Mouse (Mus musculus) hindbrain, embryonic 16.5 days (tissue): Measurements from ENCODE around the gene Aldh3b3. TPM values are rescaled to one million over a fixed set of nuclear protein-coding genes. Genes with fewer than 3 reads are reported as not detected.

Experiments used
- ATAC-seq: fragments of 200-750 bp; cut with Nextera tagmentation; 2 replicates; pipeline ENCODE4 v1.8.0; 2017; ENCODE audit warnings: moderate TSS enrichment, moderate library complexity
- H3K27ac ChIP-seq: fragments of 300-500 bp; sonication (generic); 2 replicates; pipeline ENCODE4 v1.5.1; 2014; ENCODE audit warnings: low read depth, mild to moderate bottlenecking, control low read depth, low read length, moderate library complexity
- H3K27me3 ChIP-seq: fragments of 300-500 bp; sonication (generic); replicated peaks from 2 replicates; pipeline ENCODE4 v1.6.1; 2014; ENCODE audit warnings: low read length; ENCODE audit not compliant: control insufficient read depth, insufficient read depth
- H3K36me3 ChIP-seq: fragments of 300-500 bp; sonication (generic); 2 replicates; pipeline ENCODE4 v1.6.1; 2014; ENCODE audit warnings: mild to moderate bottlenecking, low read length, moderate library complexity, mixed read lengths; ENCODE audit not compliant: control insufficient read depth, insufficient read depth
- H3K4me1 ChIP-seq: fragments of 300-500 bp; sonication (generic); 2 replicates; pipeline ENCODE4 v1.6.1; 2014; ENCODE audit warnings: low read depth, low read length; ENCODE audit not compliant: control insufficient read depth, insufficient read depth
- H3K4me2 ChIP-seq: fragments of 300-500 bp; sonication (generic); 2 replicates; pipeline ENCODE4 v1.6.1; 2014; ENCODE audit warnings: mild to moderate bottlenecking, low read length, control low read depth, moderate library complexity
- H3K4me3 ChIP-seq: fragments of 300-500 bp; sonication (generic); 2 replicates; pipeline ENCODE4 v1.5.1; 2014; ENCODE audit warnings: mild to moderate bottlenecking, low read length, control low read depth, moderate library complexity
- H3K9ac ChIP-seq: fragments of 300-500 bp; sonication (generic); 2 replicates; pipeline ENCODE4 v1.6.1; 2014; ENCODE audit warnings: low read depth, mild to moderate bottlenecking, control low read depth, low read length, moderate library complexity
- H3K9me3 ChIP-seq: fragments of 300-500 bp; sonication (generic); 2 replicates; pipeline ENCODE4 v1.6.1; 2014; ENCODE audit warnings: mild to moderate bottlenecking, low read length, moderate library complexity; ENCODE audit not compliant: control insufficient read depth
- WGBS: fragments of 180-500 bp; shearing (Covaris S2); extraction: QIAGEN DNeasy Blood & Tissue Kit; methylation state at CpG from one replicate; pipeline ENCODE4 v1.1.7; 2014; 5-methylcytosine and 5-hydroxymethylcytosine counted together
- polyA plus RNA-seq: library from polyadenylated mRNA; unstranded; fragments of >200 nt; fragmentation: Nextera tagmentation; extraction: Ambion mirVana; gene quantifications from 2 replicates; pipeline ENCODE4 v1.2.1, GENCODE M21; 2015

Aldh3b3 gene
- polyA plus RNA-seq, 1 experiment from 2014 or later, result not detected

DNA sequence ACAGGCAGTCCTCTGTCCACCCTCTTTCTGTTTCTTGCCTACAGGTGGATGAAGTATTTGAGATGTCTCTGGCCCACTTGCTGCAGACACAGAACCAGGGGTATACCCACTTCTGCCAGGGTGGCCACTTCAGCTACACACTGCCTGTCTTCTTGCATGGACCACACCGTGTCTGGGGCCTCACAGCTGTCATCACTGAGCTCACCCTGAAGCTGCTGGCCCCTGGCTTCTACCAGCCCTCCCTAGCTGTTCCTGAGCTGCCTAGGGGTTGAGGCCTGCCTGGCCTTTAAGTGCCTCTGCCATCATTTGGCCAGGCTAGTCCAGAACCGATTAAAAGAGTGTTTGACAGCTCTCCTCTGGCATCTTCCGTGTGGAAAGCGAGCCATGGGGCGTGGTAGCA lies 43.3 kb downstream of the Aldh3b3 start:
- Histone ChIP-seq H3K4me3 (no peak overlapping the region), H3K9me3 (no peaks in the 10 kb centered on the region), H3K4me1 (peaks cover 9% of the 10 kb centered on the region), H3K36me3 (peaks cover 6% of the 10 kb centered on the region; the same call in 1 of the 2 replicates), H3K4me2 (no peak overlapping the region), H3K27ac (no peak overlapping the region; the same call in 1 of the 2 replicates), H3K27me3 (no peaks in the 10 kb centered on the region), H3K9ac (no peak overlapping the region)
- no peak for ATAC-seq
- 93% methylated on average over 5 of the region's 5 CpGs for WGBS

DNA sequence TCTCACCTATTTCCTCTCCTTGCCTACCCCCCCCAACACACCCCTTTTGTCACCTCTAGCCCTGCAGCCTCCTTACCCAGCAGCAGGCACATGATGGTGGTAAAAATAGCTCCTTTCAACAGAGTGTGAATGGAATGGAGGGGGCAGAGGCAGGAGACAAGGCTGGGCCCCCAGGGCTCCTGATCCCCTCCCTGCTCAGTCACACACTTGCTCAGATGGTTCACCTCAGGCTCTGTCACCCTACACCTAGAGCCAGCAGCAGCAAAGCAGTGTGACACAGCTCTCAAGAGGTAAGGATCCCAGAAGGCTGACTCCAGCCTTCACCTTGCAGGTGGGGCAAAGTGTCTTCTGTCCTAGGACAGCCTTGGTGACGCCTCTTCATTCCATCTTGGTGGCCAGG lies 44.7 kb downstream of the Aldh3b3 start, which contains the start of gene Doc2g:
TSS of gene Doc2g (plus strand) at position 202 of the 400 bp plus-strand sequence.
- no peak within 1 kb of the TSS for H3K9ac ChIP-seq
- peaks cover 9% of the 10 kb centered on the region for H3K4me1 ChIP-seq
- H3K36me3 ChIP-seq, result peaks cover 9% of the 10 kb centered on the region
- no peaks in the 10 kb centered on the region for H3K27me3 ChIP-seq
- H3K9me3 ChIP-seq, result no peaks in the 10 kb centered on the region
- H3K27ac ChIP-seq, result no peak within 1 kb of the TSS
- no peak within 1 kb of the TSS for H3K4me2 ChIP-seq
- no peak for ATAC-seq
- no peak within 1 kb of the TSS for H3K4me3 ChIP-seq
- 90% methylated on average over 1 of the region's 1 CpGs for WGBS

DNA sequence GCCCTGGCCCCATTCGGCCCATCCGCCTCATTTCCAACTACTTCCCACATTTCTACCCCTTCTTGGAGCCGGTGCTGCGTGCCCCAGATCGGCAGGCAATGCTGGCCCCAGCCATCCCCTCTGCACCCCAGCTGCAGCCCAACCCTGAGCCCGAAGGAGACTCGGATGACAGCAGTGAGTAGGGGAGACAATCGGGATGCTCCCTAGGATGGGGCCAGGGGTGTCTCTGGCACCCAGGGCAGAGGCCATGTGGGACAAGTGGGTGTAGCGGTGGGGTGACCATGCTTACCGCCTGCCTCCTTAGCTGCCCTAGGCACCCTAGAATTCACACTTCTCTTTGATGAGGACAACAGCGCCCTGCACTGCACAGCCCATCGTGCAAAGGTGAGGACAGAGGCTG lies 45.2 kb downstream of the Aldh3b3 start:
- Histone ChIP-seq H3K4me1 (peaks cover 9% of the 10 kb centered on the region), H3K9me3 (no peaks in the 10 kb centered on the region)
- no peak for ATAC-seq

DNA sequence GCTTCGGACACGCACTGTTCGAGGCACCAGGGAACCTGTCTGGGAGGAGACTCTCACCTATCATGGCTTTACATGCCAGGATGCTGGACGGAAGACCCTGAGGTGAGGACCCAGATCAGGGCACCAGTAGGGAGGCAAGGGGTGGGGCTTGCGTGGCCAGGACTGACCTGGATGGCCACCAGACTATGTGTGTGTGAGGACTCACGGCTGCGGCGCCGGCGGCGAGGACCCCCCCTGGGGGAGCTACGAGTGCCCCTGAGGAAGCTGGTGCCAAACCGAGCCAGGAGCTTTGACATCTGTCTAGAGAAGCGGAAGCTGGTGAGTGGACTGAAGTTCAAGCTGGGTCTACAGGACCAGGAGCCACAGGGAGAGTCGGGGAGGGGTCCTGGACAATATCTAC lies 45.9 kb downstream of the Aldh3b3 start:
- Histone ChIP-seq H3K9me3 (no peaks in the 10 kb centered on the region), H3K36me3 (peaks cover 15% of the 10 kb centered on the region), H3K4me2 (no peak overlapping the region), H3K9ac (no peak overlapping the region), H3K27me3 (no peaks in the 10 kb centered on the region), H3K27ac (no peak overlapping the region), H3K4me3 (no peak overlapping the region), H3K4me1 (peaks cover 9% of the 10 kb centered on the region)
- 85% methylated on average over 15 of the region's 15 CpGs for WGBS
- no peak for ATAC-seq

More for the DNA sequence above, 45.2 kb downstream of the Aldh3b3 start:
- H3K27ac ChIP-seq, result no peak overlapping the region
- H3K4me2 ChIP-seq, result no peak overlapping the region
- 84% methylated on average over 12 of the region's 12 CpGs for WGBS
- peaks cover 12% of the 10 kb centered on the region for H3K36me3 ChIP-seq
- H3K9ac ChIP-seq, result no peak overlapping the region
- no peaks in the 10 kb centered on the region for H3K27me3 ChIP-seq
- no peak overlapping the region for H3K4me3 ChIP-seq

DNA sequence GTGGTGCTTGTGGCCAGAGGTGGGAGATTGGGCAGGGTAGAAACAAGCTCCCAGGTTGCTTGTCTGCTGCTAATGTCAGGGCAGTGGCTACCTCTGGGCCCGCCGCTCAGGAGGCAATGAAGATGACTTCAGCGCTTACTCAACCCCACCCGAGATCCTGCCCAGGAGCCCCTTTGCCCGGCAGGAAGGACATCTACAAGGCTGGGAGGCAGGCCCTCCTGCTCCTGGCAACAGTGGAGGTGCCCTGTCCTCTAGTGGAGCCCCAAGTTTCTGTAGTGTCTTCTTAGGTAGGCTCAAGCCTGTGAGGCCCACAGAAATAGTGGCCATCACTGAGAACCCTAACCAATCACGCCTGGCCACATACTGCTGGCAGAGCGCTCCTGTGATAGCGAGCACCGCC lies 46.6 kb downstream of the Aldh3b3 start:
- no peak overlapping the region for H3K27ac ChIP-seq
- no peak overlapping the region for H3K4me3 ChIP-seq
- WGBS, result 86% methylated on average over 9 of the region's 9 CpGs
- H3K4me1 ChIP-seq, result peaks cover 9% of the 10 kb centered on the region
- no peak overlapping the region for H3K9ac ChIP-seq
- peaks cover 15% of the 10 kb centered on the region for H3K36me3 ChIP-seq
- no peak overlapping the region for H3K4me2 ChIP-seq
- no peaks in the 10 kb centered on the region for H3K9me3 ChIP-seq
- H3K27me3 ChIP-seq, result no peaks in the 10 kb centered on the region
- ATAC-seq, result no peak

DNA sequence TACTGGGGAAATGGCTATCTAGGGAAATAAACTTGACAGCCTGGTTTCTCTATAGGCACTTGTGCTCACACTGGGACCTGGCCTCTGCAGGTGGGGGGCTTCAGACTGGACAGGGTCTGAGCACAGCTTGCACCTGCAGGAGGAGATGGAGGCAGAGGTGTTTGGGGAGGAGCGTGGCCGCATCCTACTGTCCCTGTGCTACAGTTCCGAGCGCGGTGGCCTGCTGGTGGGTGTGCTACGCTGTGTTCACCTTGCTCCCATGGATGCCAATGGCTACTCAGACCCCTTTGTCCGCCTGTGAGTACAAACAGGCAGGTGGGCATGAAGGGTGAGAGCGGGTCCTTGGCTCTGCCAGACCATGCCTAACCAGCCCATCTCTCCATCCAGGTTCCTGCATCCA lies 47.5 kb downstream of the Aldh3b3 start:
- Histone ChIP-seq H3K4me2 (no peak overlapping the region), H3K9me3 (no peaks in the 10 kb centered on the region), H3K4me1 (peaks cover 8% of the 10 kb centered on the region), H3K27me3 (no peaks in the 10 kb centered on the region), H3K9ac (no peak overlapping the region), H3K36me3 (peaks cover 15% of the 10 kb centered on the region), H3K27ac (no peak overlapping the region), H3K4me3 (no peak overlapping the region)
- ATAC-seq, result no peak
- 88% methylated on average over 8 of the region's 8 CpGs for WGBS

DNA sequence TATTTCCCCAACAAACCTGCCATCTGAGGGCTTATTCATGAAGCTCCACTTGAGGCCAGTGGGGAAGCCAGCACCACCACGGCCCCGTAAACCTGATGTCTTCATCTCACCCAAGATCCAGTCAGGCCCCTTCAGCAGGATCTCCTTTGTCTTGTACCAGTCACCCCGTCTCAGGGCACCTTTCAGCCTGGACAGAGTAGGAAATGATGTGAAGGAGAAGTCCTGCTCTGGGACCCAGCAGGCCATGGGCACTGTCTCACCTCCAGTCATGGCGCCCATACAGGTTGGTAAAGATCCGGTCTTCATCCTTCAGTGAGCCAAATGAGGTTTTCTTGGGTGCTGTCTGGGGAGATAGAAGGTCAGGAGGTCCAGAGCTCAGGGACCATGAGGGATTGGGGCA lies 52.6 kb downstream of the Aldh3b3 start:
- H3K4me3 ChIP-seq, result no peak overlapping the region
- no peak overlapping the region for H3K9ac ChIP-seq
- H3K36me3 ChIP-seq, result peaks cover 11% of the 10 kb centered on the region
- H3K9me3 ChIP-seq, result no peaks in the 10 kb centered on the region
- 93% methylated on average over 5 of the region's 5 CpGs for WGBS
- no peak overlapping the region for H3K4me2 ChIP-seq
- no peak for ATAC-seq
- H3K27ac ChIP-seq, result no peak overlapping the region
- H3K27me3 ChIP-seq, result no peaks in the 10 kb centered on the region
- peaks cover 12% of the 10 kb centered on the region for H3K4me1 ChIP-seq

DNA sequence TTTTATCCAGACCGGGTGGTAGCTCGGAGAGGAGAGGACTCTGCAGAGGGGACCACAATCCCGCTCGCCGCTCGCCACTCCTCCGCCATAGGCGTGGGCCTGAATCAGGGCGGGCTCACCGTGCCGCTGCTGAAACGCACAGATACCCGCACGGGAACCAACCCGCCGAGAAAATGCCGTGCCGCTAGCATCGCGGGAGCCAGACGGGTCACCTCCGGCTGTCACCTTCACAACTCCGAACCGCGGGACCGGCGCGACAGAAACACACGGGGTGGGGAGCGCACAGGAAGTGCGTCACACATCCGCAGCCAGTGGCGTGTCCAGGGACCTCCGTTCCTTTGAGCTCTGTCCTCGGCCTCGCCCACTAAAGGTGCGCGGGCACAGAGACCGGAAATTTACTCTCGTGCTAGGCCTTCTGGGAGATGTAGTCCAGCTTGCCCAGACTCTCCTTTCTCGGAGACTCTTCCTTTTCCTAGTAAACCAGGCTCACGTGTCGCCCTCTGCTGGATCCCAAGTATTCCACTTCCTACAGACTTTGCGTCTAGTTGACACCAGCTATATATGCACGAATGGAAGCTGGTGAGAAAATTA lies 54.1 kb downstream of the Aldh3b3 start, which contains the start of gene Ndufv1:
TSS of gene Ndufv1 (minus strand) at position 375 of the 591 bp plus-strand sequence.
- H3K27me3 ChIP-seq, result no peaks in the 10 kb centered on the region
- WGBS, result under 1% methylated on average over 45 of the region's 45 CpGs
- ATAC-seq, result peak; percentile 99

DNA sequence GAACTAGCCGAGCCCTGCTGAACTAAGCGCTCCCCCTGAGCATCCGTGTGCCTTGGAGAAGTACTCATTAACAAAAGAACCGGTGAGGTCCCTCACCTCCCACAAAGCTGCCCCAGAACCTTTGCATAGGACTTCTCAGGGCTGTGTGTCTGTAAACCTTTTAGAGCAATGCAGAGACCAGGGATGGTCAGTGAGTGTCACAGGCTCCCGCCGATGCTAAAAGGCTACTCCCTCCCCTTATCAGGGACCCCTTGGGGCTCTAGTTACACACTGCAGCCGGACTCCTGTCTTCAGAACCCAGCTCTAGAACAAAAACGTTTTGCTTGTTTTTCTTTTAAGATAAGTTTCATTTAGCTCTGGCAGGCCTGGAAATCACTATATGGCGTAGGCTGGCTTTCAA lies 54.6 kb downstream of the Aldh3b3 start:
- no peaks in the 10 kb centered on the region for H3K27me3 ChIP-seq
- H3K4me1 ChIP-seq, result peaks cover 12% of the 10 kb centered on the region
- H3K4me3 ChIP-seq, result peak overlapping the region; percentile 58
- 21% methylated on average over 9 of the region's 9 CpGs for WGBS
- H3K9ac ChIP-seq, result peak overlapping the region; percentile 47
- ATAC-seq, result no peak
- peaks cover 6% of the 10 kb centered on the region for H3K36me3 ChIP-seq
- no peak overlapping the region for H3K27ac ChIP-seq
- peak overlapping the region; percentile 59 for H3K4me2 ChIP-seq
- H3K9me3 ChIP-seq, result no peaks in the 10 kb centered on the region

More for the DNA sequence above, 54.1 kb downstream of the Aldh3b3 start, which contains the start of gene Ndufv1:
- Histone ChIP-seq H3K4me3 (peak within 1 kb of the TSS; percentile 58), H3K9me3 (no peaks in the 10 kb centered on the region), H3K4me2 (peak within 1 kb of the TSS; percentile 59), H3K4me1 (peaks cover 12% of the 10 kb centered on the region), H3K27ac (peak within 1 kb of the TSS; percentile 75), H3K36me3 (peaks cover 9% of the 10 kb centered on the region), H3K9ac (peak within 1 kb of the TSS; percentile 74)
